Mouse (Mus musculus): ENCODE measurements around the gene H2-D1.

Gene H2-D1

DNA sequence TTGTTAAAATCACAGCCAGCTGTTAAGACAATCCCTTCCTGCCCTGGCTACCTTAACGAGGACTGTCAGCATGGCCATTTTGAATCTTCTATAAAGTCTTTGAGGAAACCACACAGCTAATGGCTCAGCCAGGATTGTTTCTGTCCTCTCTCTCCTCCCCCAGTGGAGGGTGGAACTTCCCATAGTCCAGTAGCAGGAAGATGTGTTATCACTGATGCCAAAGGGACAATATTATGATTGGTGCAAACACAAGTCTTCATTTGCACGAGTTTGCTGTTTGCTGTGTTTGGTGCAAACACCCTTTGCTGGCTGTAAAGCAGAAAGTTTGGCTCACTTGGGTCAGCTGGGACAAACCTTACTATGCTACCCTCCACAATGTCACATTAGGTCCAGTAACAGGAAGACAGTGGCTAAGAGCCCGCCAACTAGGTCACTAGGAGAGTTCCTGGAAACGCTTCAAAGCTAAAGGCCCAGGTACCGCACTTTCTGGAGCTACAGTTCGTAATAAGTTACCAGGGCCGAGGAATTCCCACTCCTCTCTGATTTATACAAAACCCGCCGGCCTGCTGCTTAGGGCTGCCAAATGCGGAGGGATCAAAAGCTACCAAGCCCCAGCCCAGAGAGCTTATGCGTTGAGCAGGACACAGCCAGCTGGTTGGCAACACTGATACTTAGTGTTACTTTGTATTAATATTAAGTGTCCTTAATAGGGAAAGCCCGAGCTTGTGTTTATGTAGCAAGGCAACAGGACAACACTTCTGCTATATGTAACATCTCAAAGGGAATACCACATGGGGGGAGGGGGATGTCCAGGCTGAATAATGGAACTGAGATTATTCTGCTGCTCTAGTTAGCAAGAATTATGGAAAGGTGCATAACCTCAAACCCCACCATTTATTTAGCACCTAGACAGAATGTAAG lies 21.9 kb upstream of the H2-D1 start:
- DNase-seq: no peak

DNA sequence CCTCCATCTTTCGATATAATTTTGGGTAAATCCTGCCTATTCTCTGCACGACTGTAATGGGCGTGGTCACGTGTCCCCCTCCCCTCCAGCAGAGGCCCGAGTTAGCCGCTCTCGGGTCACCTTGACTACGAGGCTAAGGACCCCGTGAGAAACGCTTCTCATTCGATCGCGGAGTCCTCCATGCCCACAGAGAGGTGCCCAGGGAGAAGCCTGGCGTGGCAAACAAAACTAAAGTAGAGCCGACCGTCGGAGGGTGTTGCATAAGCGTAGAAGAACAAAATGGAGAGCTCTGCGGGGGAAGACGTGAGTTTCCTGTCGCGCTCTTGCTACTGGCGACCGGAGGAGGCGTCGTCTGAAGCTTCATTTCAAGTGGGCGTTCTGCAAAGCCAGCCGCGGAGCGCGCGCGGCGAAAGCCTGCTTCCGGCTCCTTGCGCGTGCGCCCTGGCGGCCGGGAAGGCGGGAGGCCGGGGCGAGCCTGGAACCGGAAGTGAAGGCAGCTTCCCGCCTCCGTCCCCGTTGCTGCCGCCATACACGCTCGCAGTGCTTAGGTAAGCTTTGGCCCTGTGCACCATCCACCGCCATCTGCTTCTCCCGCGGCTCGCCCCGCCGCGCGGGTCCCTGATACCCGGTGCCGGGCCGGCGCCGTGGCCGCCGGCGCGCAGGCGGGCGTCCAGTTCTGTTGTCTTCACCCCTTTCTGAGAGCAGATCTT lies 21.1 kb upstream of the H2-D1 start, which contains the start of gene Ddx39b:
TSS of gene Ddx39b (plus strand) at position 442 of the 710 bp plus-strand sequence.
- peak; percentile 95 for DNase-seq

DNA sequence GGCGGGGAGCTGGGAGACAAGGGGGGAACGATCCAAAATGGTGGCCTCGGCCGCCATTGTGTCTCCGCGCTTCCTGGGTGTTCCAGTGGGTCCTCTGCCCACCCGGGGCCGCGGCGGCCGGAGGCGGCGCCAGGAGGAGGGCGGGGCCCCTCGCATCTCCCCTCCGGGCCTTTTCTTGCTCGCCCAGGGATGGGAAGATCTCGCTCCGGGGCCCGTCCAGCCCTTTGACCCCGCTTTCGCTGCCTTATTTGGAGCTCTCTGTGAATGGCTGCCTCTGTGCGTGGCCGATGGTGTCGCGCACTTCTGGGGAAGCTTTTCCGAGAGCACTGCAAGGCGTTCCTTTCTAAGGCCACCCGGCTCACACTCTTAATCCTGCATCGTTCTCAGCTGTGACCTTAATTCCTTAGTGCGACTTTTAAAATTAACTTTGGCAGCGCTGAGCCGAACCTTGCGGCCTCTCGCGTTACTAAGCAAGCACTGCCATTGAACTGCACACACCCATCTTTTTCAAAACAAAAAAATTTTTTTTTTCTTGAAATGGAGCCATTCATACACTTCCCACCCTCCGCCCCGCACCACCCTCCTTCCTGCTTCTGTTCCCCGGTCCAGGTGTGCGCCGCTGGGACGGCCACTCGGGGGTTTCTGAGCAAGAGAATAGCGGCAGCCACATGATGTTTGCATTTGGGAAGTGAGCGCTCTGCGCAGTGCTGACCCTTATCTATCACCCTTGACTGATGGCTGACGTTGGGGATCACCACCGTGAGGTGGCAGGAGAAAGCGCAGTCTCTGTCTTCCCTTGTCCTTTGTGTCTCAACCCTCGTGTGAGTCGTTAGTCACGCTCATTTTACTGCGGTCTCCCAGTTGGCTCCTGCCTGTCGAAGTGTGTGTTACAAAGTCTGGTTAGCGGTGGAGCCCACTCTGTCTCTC lies 20.3 kb upstream of the H2-D1 start:
- peak; percentile 63 for DNase-seq

DNA sequence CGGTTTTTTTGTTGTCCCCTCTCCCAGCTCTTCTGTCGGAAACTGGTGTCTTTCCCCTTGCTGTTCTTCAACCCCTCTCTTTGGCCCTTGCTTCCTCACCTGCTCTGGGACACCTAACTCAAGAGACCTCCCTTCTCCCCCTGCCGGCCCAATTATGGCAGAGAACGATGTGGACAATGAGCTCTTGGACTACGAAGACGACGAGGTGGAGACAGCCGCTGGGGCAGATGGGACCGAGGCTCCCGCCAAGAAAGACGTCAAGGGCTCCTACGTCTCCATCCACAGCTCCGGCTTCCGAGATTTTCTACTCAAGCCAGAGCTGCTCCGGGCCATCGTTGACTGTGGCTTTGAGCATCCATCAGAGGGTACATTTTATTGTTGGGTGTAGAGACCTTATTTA lies 19.4 kb upstream of the H2-D1 start:
- peak; percentile 63 for DNase-seq

DNA sequence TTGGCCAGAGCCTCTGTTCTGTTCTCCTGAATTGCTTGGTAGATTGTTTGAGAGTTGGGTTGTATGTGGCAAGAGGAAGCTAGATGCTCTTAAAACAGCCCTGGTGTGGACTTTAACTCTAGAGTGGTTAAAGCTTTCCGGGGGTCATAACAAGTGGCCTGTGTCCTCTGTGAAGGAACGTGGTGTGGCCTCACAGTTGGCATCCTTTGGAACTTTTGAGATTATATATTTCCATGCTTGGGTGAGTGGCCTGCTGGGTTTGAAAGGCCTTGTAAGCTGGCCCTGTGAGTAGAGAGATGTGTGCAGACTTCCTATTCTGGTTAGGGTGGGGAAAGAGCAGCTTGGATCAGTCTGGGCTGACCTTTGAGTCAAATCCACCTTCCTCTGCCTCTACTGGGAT lies 17.5 kb upstream of the H2-D1 start:
- DNase-seq: no peak

DNA sequence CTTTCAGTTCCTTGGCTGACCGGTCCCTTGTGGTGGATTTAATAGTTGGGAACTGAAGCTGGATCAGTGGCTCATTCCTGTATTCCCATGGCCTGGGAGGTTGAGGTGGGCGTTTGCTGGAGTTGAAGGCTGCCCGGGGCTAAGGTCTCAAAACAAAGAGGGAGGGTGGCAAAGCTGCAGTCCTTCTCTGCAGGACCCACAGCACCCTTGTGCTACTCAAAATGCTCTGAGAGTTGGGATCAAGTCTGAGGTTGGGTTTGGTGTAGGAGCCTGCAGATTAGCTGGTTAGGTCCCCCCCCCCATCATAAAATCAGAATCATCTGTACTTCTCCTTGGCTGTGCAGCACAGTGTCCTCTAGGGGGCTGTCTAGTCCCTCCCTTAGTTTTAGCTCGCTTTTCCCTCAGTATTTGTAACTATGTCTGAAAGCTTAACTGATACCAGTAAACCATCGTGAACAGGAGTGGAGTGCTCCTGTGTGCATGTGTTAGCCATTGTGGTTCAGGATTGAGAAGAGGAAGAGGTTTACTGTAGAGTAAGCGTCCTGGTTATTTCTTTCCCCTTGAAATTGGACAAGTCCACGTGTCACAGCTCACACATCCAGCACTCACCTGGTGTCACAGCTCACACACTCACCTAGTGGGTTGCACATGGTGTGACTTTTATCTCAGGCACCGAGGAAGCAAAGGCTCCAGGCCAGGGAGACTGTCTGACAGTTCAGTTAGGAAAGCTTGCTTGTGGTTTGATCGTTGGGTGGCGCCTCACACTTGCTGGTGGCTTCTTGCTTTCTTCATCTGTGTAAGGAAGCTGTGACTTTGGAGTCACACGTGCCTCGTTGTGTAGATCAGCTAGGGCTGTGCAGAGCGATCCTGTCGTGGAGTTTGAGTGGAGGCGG lies 16.6 kb upstream of the H2-D1 start:
- DNase-seq: no peak

DNA sequence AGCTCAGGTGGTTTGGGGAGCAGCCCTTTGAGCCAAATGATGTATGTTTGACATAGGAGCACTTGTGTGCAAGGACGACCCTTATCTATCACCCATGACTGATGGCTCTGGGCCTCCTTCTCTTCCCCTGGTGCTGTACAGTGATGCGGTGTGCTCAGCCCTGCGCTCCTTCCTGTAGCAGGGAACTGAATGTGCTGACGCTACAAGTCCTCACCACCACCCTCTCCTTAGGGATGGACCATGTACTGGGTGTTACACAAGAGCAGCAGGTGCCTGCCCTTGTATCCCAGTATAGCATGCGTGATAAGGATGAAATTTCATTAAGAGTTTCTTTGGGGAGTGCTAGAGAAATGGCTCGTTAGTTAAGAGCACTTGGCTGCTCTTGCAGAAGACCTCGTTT lies 15.4 kb upstream of the H2-D1 start:
- no peak for DNase-seq

DNA sequence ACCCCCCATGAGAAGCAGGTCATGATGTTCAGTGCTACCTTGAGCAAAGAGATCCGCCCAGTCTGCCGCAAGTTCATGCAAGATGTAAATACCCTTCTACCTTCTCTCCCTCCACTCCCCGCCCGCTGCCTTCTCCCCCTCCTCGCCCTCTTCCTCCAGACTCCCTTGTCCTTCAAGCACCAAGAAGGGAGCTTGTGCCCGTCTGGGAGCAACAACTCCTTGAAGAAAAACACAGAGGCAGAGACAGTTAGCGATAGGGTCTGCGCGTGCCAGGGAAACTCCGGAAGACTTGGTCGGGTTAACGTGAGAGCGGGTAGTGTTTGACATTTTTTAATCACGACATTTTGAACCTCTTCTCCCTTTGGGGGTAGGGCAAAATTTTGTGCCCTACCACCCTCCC lies 13.5 kb upstream of the H2-D1 start:
- no peak for DNase-seq

DNA sequence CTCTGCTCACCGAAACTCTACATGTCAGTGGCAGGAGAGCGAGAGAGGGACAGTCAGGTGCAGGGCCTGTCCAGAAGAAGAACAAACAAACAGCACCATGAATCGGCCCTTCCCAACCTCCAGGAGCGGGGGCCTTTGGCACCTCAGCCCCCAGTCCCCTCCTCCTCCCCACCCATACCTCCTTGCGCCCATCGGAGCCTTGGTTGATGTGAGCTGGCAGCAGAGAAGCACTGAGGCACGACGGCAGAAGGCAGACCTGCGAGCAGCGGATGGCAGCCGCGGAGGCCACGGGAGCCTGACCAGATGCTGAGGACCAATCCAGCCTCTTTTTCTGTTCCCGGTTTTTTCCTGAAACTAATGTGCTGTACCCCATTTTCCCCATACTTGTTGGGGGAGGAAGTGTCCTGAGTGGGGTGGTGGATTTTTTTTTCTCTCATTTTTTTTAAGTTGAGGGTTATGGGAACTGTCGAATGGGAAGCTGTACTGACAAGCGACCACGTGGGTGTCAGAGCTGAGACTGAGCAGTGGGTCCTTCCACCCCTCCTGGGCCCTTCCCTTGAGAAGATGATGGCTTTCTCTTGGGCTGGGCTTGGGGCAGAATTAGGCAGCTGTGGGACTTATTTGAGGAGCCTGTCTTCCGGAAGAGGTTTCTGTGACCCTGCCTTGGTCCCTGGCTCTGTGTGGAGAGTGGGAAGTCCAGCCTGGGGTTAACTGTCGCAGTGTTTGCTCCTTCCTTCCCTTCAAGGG lies 12.9 kb upstream of the H2-D1 start:
- no peak for DNase-seq

DNA sequence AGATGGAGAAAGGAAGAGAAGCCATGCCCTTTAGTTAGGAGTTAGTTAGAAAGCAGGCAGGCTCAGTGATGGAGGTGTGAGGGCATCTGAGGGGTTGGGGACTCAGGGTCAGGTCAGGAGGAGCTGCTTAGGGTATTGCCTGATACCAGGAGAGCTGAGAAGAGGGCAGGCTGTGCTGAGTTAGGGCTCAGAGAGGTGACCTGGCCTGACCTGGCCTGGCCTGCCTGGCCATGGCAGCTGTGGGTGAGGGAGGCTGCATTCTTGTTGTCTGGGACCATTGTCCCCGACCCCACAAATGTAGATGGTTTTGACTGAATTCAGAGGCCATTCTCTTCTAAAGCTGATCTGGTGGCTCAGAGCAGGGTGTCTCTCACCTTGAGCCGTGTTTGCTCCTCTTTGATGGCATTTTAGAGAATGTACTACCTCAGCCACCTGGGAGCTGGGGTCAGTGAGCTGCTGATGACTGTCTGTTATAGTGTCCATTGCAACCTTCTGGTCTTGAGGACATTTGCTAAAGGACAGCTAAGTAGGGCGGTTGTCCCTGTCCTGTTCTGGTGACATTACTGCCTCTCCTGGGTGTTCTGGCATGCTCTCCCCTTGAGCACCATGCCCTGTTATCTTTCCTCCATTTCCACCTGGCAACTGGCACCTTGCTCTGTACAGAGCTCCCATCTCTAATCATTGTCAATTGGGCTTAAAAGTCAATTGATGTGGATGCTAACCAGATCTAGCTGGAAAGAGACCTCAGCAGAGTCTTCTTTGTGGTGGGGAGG lies 12.0 kb upstream of the H2-D1 start:
- DNase-seq: no peak

DNA sequence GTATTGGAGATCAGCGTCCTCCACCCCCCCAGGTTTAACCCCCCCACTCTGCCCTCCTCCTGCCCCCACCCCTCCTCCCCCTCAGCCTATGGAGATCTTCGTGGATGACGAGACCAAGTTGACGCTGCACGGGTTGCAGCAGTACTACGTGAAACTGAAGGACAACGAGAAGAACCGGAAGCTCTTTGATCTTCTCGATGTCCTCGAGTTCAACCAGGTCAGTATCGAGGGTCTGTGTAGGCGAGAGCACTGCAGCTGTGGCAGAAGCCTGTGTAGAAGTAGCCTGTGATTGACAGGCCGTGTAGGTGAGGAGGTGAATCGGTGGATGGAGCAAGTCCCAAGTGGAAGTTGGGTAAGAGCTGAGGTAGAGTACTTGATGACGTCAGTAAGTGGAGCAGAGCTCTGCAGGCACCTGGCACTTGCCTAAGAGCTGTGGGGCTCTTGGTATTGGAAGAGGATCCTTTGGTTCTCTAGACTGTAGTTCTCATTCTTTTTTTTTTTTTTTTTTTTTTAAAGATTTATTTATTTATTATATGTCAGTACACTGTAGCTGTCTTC lies 11.3 kb upstream of the H2-D1 start:
- DNase-seq: no peak

DNA sequence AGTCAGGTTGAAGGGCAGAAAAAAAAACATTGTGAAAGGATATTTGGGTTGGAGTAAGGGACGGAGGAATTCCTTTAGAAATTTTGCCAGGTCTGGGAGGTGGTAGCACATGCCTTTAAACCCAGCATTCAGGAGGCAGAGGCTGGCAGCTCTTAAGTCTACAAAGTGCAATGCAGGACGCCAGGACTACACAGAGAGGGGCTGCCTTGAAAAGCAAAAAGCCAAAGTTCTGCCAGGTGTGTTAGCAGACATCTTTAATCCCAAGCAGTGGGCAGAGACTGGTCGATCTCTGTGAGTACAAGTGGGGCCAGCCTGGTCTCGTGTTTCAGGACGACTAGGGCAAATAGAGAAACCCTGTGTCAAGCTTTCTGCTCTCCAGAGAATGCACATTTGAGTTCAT lies 10.5 kb upstream of the H2-D1 start:
- DNase-seq: no peak

DNA sequence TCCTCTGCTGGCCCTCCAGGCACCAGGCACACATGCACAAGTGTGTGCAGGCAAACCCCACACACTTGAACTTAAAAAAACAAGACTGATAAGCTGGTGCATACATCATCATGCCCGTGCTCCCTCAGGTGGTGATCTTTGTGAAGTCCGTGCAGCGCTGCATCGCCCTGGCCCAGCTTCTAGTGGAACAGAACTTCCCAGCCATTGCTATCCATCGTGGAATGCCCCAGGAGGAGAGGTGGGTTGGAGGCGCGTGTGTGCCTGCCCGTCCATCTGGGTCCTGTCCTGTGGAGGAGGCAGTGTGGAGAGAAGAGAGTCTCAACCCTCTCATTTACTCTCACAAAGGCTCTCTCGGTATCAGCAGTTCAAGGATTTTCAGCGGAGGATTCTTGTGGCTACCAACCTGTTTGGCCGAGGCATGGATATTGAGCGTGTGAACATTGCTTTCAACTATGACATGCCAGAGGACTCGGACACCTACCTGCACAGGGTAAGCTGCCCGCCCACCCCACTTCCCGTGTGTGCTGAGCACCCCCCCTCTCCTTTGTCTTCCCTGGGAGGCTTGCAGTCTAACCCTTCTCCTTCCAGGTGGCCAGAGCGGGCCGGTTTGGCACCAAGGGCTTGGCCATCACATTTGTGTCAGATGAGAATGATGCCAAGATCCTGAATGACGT lies 9.8 kb upstream of the H2-D1 start:
- DNase-seq: no peak

DNA sequence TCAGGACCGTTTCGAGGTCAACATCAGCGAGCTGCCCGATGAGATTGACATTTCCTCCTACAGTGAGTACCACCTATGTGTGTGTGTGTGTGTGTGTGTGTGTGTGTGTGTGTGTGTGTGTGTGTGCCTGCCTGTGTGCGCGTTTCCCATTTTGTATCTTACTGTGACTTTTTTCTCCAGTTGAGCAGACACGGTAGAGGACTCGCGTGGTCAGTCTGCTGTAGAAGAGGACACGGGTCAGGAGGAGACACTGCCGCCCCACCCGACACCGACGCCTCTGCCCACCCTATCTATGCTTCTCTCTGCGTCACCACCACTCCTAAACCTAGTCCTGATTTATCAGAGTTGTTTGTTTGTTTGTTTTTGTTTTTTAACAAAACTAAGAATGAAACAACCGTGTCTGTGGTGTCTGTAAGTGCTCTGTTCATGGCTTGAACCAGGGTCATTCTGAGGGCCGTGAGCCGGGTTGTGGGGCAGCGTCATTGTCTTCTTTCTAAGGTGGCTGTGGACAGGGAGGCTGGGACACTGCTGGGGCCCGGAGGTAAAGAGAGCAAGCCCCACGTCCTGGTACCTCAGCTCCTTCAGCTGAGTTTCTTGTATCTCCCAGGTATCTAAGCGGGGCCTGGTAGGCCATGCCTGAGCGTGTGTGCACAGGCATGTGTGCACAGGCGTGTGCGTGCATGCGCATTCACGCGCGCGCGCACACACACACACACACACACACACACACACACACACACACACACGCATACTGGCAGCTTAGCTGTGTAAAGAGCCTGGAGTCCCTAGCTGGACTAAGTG lies 9.0 kb upstream of the H2-D1 start:
- DNase-seq: no peak

DNA sequence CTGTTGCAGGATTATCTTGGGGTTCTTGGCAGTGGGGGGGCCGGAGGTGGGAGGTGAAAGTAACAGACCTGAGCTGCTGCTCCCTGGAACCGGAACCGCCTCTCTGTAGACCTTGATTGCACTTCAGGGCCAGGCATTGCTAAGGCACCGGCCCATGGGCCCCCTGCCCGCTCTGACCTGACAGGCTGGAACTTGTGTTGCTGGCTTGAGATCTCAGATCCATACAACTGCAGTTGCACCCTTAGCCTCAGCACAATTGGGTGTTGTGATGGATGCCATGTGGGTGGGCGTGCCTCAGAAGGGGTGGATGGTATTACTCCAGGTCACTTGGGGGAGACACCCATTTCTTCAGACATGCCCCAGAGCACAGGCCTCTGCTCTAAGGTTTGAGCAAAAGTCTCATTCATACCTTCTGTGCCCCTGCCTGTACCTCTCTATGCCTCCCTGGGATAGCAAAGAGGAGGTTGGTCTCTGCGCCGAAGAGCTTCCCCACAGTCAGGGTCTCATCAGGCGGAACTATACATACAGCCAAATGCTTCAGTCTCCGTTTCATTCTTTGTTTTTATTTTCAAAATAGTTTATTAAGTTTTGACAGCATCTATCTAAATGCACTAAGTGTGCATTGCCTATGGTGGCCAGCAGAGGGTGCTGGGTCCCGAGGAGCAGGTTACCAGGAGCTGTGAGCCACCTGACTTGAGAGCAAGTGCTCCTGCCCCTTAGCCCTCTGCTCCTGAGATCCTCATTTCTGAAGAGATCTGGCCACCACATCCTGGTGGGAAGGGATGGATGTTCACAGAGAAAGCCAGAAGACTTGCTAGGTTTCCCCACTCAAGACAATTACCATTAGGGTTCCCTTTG lies 8.1 kb upstream of the H2-D1 start:
- DNase-seq: peak; percentile 59

DNA sequence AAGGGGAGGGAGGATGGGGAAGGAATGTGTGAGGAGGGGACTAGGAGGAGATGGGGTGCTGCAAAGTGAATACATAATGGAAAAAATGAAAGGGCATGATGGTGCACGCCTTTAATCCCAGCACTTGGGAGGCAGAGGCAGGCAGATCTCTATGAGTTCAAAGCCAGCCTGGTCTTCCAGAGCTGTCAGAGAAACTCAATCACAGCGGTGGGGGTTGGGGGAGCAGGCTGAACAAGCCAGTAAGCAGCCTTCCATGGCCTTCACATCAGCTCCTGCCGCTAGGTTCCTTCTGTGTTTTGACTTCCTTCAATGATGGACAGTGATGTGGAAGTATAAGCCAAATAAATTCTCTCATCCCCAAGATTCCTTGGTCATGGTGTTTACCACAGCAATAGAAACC lies 7.2 kb upstream of the H2-D1 start:
- no peak for DNase-seq

DNA sequence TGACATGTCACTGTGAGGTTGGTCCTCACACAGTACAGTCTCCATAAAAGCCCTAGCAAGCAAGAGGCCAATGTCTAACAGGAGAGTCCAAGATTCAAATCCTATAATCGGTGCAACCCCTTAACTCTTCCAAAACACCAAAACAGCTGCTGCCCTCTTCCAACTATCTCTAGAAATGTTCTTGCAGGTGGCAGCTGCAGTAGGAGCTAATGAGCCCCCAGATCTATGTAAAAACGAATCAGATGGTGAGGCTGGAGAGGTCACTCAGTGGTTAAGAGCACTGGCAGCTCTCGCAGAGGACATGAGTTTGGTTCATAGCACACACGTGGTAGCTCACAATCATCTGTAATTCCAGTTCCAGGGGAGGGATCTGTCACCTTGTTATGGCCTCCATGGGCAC lies 6.8 kb upstream of the H2-D1 start:
- DNase-seq: no peak

DNA sequence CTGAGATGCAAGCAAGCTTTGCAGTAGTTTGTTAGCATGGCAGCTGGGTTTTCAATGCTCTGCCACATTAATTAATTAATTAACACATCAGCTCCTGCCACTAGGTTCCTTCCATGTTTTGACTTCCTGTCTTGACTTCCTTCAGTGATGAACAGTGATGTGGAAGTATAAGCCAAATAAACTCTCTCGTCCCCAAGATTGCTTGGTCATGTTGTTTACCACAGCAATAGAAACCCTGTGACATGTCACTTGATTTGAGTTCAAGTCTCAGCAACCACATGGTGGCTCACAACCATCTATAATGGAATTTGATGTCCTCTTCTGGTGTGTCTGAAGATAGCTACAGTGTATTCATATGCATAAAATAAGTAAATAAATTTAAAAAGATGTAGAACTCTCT lies 5.2 kb upstream of the H2-D1 start:
- no peak for DNase-seq

All from right cerebral cortex, postnatal 14 days (tissue).